Mouse (Mus musculus) thymus, postnatal 36 days (tissue): Measurements from ENCODE around the gene Cluap1.

Source experiments
- DNase-seq, 2 experiments: peaks; one replicate each; pipeline ENCODE4 v3.0.0; 2022; ENCODE audit warnings: mixed read lengths in 2 of 2

The Cluap1 gene

DNA sequence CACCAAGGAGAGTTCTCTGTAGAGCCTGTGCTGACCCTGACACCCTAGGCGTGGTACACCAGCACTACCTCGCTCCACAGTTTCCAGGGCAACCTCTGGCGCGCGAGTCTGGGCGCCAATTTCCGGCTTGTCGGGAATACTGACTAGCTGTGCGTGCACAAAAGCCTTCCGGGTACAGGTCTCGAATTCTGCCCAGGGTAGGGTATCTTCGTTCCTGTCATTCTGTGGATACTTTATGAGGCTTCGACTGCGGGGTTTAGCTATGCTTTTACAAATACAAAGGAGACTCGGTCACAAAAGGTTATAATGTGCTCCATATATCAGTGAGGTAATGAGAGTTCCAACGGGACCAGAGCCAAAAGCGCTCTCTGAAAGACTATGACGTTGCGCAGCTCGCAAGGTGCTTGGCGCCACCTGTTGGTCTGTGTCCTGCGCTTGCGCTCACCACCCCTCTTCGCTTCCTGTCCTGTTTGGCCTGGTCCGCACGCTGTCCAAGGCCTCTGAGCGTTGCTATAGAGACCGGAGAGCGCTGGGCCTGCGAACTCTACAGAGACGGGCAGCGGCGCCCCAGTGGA is at the start of gene Cluap1, which contains the start of gene 1700037C18Rik:
Gene Cluap1 (plus strand): TSS at position 265 of the 575 bp plus-strand sequence.
Gene 1700037C18Rik (minus strand): TSS at position 153 of the 575 bp plus-strand sequence.
- DNase-seq: peak; percentile 84 to 87

GRCm38 (mm10) chr16:3859254-3859653 is 49.3 kb upstream of the Cluap1 start:
- no peak for DNase-seq

- DNase-seq: no peak
Measured at GRCm38 (mm10) chr16:3871815-3872214, 36.8 kb upstream of the Cluap1 start.

DNA sequence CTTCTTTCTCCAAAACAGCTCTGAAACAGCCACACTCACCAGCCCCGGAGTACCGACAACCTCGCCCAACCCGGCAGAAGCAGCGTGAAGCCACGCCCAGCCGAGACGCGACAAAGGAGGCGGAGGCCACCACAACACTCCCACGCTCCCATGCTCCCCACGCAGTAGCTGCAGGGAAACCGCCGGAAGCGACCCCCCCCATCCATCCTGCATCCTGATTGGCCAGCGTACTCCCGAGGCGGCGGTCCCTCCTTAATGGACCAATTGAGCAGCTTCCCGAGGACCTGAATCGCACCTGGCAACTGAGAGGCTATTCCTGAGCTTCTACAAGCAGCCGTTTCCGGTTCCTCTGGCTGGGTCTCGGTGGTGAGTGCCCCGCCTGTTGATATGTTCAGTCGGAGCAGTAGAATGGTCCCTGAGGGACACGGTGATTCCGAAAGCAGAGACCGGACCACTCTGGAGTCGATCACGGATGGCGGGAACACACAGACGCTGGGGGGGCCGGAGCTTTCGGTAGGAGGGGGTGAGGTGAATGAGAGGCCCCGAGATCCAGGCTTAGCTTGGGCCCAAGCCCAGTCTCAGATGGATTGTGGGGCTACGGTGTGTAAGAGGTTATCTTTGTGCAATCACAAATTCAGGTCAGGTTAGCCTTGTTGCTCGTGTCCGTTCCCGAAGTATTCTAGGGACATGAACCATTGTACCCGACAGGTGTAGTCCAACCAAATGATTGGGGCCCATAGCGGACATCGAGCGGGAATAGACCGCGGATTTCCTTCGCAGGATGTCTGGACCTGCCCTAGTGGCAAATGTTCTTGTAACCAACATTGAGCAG is 36.2 kb upstream of the Cluap1 start, which contains the start of gene Naa60:
Gene Naa60 (plus strand): TSS at position 160 of the 832 bp plus-strand sequence.
- peak; percentile 92 to 95 for DNase-seq

GRCm38 (mm10) chr16:3876346-3876745 is 32.3 kb upstream of the Cluap1 start:
- no peak for DNase-seq

- peak; percentile 94 to 95 for DNase-seq
Measured at GRCm38 (mm10) chr16:3884201-3885064, 24.2 kb upstream of the Cluap1 start, which contains the start of the genes Zfp597 and Gm20695. TSS of gene Zfp597 (minus strand) at chr16:3884561. TSS of gene Gm20695 (plus strand) at chr16:3884648.

GRCm38 (mm10) chr16:3885065-3885670 is 23.4 kb upstream of the Cluap1 start:
- no peak for DNase-seq

- no peak for DNase-seq
Measured at GRCm38 (mm10) chr16:3891621-3892295, 16.8 kb upstream of the Cluap1 start.

DNA sequence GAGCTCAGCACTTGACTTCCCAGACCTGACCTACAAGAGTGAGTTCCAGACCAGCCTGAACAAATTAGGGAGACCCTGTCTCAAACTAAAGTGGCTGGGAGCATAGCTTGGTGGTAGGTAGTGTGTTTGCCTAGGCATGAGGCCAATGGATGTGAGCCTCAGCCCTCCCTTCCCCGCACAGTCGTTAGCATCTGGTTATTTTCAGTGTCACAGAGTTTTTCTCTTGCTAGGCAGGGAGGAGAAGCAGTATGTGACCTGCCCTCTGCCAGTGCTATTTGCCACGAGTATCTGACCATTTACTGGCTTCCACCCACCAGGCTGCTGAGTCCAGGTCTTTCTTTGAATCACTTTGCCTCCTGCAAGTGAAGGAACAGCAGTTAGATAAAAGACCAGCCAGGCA is 14.9 kb upstream of the Cluap1 start:
- DNase-seq: no peak

DNA sequence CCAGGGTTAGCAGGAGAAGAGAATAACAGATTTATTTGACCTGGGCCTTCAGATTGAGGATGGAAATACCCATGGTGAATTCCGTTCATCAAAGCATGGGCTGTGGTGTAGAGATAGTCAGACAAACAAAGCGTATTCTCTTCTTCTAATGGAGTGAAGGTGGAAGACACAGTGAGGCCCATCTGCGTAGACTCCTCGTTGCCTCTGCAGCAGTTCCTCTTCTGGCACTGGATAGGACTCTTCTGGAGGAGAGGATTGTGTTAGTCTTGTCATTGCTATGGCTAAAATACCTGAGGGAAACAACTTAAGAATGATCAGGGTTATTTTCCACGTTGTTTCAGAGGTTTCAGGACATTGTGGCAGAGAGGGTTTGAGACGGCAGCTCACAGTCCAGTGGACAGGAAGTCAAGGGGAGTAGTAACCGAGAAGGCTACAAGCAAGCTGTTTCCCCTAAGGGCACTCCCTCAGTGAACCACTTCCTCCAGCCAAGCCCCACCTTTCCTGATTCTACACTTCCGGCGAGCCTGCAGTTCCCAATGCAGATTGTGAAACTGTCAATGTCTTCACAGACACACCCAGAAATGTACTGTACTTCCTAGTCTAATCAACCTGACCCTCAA is 13.3 kb upstream of the Cluap1 start:
- DNase-seq: peak; percentile 42 to 55

DNA sequence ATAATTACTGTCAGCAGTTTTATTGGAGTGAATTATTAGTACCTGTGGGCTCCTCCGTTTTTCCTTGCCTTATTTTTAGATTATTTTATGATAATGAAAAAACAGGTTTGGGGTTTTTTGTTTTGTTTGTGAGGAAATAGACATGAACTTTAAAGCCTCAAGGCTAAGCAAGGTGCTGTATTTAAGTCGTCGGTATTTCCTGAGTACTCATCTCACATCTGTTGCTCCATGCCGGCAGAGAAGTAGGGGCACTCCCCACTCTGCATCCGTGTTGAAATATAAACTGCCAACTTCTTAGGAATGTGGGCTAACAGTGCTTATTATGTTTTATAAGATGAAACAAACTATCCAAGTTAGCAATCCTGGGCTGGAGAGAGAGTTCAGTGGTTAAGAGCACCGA is 12.6 kb upstream of the Cluap1 start:
- DNase-seq: no peak

GRCm38 (mm10) chr16:3896553-3896952 is 12.0 kb upstream of the Cluap1 start:
- no peak for DNase-seq

GRCm38 (mm10) chr16:3907471-3907870 is 1.1 kb upstream of the Cluap1 start:
- DNase-seq: no peak

GRCm38 (mm10) chr16:3909118-3909517 is 517 bp downstream of the Cluap1 start:
- DNase-seq: no peak

DNA sequence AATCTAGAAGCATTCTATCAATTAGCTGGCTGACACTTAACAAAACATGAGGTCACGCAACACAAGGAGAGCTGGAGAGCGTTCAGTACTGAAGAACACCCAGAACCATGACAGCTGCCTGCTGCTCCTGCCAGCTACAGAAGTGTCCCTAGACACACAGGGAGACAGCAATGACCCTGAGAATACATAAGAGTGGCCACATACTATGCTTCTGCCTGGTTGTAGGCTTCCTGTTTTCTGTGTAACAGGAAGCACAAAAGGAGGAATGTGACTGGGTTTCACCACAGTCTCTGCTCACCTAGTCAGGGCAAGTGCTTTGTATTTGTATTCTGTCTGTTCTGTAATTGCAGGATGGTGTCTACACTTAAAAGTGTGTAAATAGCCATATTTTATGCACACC is 12.2 kb downstream of the Cluap1 start:
- DNase-seq: no peak

DNA sequence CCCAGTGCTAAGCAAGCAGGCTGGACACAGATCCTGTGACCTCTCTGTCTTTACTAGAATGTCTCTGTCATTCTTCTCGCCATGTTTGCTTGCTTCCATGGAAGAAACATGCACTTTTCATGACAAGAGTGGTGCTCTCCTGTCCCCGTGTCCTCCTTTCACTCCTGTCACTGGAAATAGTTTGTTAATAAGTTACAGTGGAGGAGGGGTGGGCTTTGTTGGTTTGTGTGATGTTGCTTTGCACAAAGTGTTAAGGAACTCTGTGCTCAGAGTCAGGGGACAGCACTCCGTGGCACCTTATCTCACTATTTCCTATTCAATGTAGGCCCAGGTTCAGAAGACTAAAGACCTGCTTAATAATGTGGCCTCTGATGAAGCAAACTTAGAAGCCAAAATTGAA is 14.9 kb downstream of the Cluap1 start:
- DNase-seq: no peak

- no peak for DNase-seq
Measured at GRCm38 (mm10) chr16:3923966-3924365, 15.4 kb downstream of the Cluap1 start.

DNA sequence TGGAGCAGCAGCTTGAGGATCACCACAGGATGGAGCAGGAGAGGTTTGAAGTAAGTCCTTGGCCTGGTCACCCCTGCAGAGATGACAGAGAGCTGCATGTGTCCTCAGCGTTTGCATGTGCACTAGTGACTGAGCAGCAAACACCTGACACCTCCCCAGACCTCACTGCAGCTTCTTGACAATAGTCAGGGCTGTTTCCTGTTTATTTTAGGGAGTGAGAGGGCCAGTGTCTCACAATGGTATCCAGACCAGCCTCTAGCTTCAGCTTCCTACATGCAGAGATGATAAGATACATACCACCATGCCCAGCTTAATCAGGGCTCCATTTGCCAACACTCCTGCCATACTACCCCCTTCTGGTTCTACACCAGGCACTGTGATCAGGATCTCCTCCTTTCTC is 20.0 kb downstream of the Cluap1 start:
- DNase-seq: no peak

GRCm38 (mm10) chr16:3929151-3929550 is 20.6 kb downstream of the Cluap1 start:
- DNase-seq: no peak

- DNase-seq: no peak
Measured at GRCm38 (mm10) chr16:3933536-3933935, 24.9 kb downstream of the Cluap1 start.

GRCm38 (mm10) chr16:3934091-3934490 is 25.5 kb downstream of the Cluap1 start:
- no peak for DNase-seq

- DNase-seq: no peak
Measured at GRCm38 (mm10) chr16:3934701-3935100, 26.1 kb downstream of the Cluap1 start.
